Comparison of ENCODE assay signal across 8 mouse cellular contexts in genomic region chr8:87536615-87537329, GRCm38 (mm10). TPM values are rescaled to one million over a fixed set of nuclear protein-coding genes. Genes with fewer than 3 reads are reported as not detected.
DNase-seq lines count a peak whose midpoint lies in the region; ATAC-seq lines count a peak whose summit lies in the region.

No protein-coding gene starts in this region.

- no peak overlapping the region for H3K9ac ChIP-seq in embryonic facial prominence, embryonic 13.5 days
- H3K9ac ChIP-seq in limb, embryonic 13.5 days = no peak overlapping the region
- no peak overlapping the region for H3K9ac ChIP-seq in midbrain, embryonic 15.5 days

- no peaks in the 10 kb centered on the region for H3K9me3 ChIP-seq in embryonic facial prominence, embryonic 13.5 days
- no peaks in the 10 kb centered on the region for H3K9me3 ChIP-seq in heart, embryonic 10.5 days
- H3K9me3 ChIP-seq in limb, embryonic 13.5 days = no peaks in the 10 kb centered on the region
- no peaks in the 10 kb centered on the region for H3K9me3 ChIP-seq in midbrain, embryonic 15.5 days

- no peak overlapping the region for H3K4me3 ChIP-seq in embryonic facial prominence, embryonic 13.5 days
- no peak overlapping the region for H3K4me3 ChIP-seq in heart, embryonic 10.5 days
- H3K4me3 ChIP-seq in limb, embryonic 13.5 days = 0 out of 2 replicates have a peak overlapping the region, but pooled peaks have one; percentile 14
- H3K4me3 ChIP-seq in midbrain, embryonic 15.5 days = no peak overlapping the region

- H3K27me3 ChIP-seq in embryonic facial prominence, embryonic 13.5 days = peaks cover 11% of the 10 kb centered on the region
- peaks cover 11% of the 10 kb centered on the region for H3K27me3 ChIP-seq in heart, embryonic 10.5 days (ENCODE audit: insufficient read depth, poor library complexity, severe bottlenecking)
- peaks cover 25% of the 10 kb centered on the region for H3K27me3 ChIP-seq in limb, embryonic 13.5 days
- no peaks in the 10 kb centered on the region for H3K27me3 ChIP-seq in midbrain, embryonic 15.5 days (replicated peaks)

- H3K27ac ChIP-seq in embryonic facial prominence, embryonic 13.5 days = no peak overlapping the region
- no peak overlapping the region for H3K27ac ChIP-seq in heart, embryonic 10.5 days
- H3K27ac ChIP-seq in limb, embryonic 13.5 days = no peak overlapping the region
- no peak overlapping the region for H3K27ac ChIP-seq in midbrain, embryonic 15.5 days

- H3K4me2 ChIP-seq in embryonic facial prominence, embryonic 13.5 days = peak overlapping the region; percentile 40
- peak overlapping the region; percentile 51 for H3K4me2 ChIP-seq in limb, embryonic 13.5 days (replicated peaks)
- peak overlapping the region; percentile 48 for H3K4me2 ChIP-seq in midbrain, embryonic 15.5 days

- DNase-seq in spleen, adult 18-20 months = peak; percentile 13 to 59
- DNase-seq in spleen, adult 12 weeks (ENCODE audit: low spot score) = no peak
- DNase-seq in heart, embryonic 10.5 days (ENCODE audit: low spot score) = peak; percentile 83
- peak; percentile 72 for DNase-seq in kidney, adult 9 months
- peak; percentile 53 to 83 for DNase-seq in spleen, postnatal 4 days (ENCODE audit: low spot score in 2 of 2)

- ATAC-seq in embryonic facial prominence, embryonic 13.5 days (ENCODE audit: insufficient number of reproducible peaks, insufficient read depth, low FRiP score, low TSS enrichment, low read depth) = 0 out of 2 replicates have a peak, but pooled peaks have one; percentile 54
- ATAC-seq in limb, embryonic 13.5 days (ENCODE audit: low FRiP score, low read depth) = peak; percentile 75
- ATAC-seq in midbrain, embryonic 15.5 days (replicated peaks) = peak; percentile 63

- WGBS in embryonic facial prominence, embryonic 13.5 days = 7% methylated on average over 23 of the region's 23 CpGs
- WGBS in heart, embryonic 10.5 days = 7% methylated on average over 23 of the region's 23 CpGs
- WGBS in limb, embryonic 13.5 days = 7% methylated on average over 23 of the region's 23 CpGs
- 7% methylated on average over 23 of the region's 23 CpGs for WGBS in midbrain, embryonic 15.5 days

- H3K4me1 ChIP-seq in embryonic facial prominence, embryonic 13.5 days = peaks cover 6% of the 10 kb centered on the region; the same call in 1 of the 2 replicates
- H3K4me1 ChIP-seq in heart, embryonic 10.5 days = 0 out of 2 replicates have a peak, but pooled peaks cover 5% of the 10 kb centered on the region
- 0 out of 2 replicates have a peak, but pooled peaks cover 7% of the 10 kb centered on the region for H3K4me1 ChIP-seq in limb, embryonic 13.5 days
- peaks cover 15% of the 10 kb centered on the region for H3K4me1 ChIP-seq in midbrain, embryonic 15.5 days

- no peaks in the 10 kb centered on the region for H3K36me3 ChIP-seq in embryonic facial prominence, embryonic 13.5 days
- no peaks in the 10 kb centered on the region for H3K36me3 ChIP-seq in heart, embryonic 10.5 days
- no peaks in the 10 kb centered on the region for H3K36me3 ChIP-seq in limb, embryonic 13.5 days
- no peaks in the 10 kb centered on the region for H3K36me3 ChIP-seq in midbrain, embryonic 15.5 days (replicated peaks)

RNA-seq across cellular contexts. Expression of gene 4933402J07Rik, which starts 26.9 kb away (rescaled TPM):
- not detected in 2 replicates for polyA plus RNA-seq in embryonic facial prominence, embryonic 13.5 days (2015; fragmentation: Nextera tagmentation; extraction: Ambion mirVana)
- not detected in 2 replicates for polyA plus RNA-seq in heart, embryonic 10.5 days (2016; fragmentation: Nextera tagmentation; extraction: Ambion mirVana)
- polyA plus RNA-seq in limb, embryonic 13.5 days (2015; fragmentation: Nextera tagmentation; extraction: Ambion mirVana) = not detected in 2 replicates
- not detected in 2 replicates for polyA plus RNA-seq in midbrain, embryonic 15.5 days (2015; fragmentation: Nextera tagmentation; extraction: Ambion mirVana)
